Mouse (Mus musculus) inflammation-experienced regulatory T-cells (primary cell): ENCODE data around the gene Ggt5. TPM values are rescaled to one million over a fixed set of nuclear protein-coding genes. Genes with fewer than 3 reads are reported as not detected.

ENCODE experiments used
- polyA plus RNA-seq, 2 experiments: library from polyadenylated mRNA; unstranded; fragments of 100-300 nt; shearing (Covaris generic); gene quantifications; one replicate each; pipeline ENCODE4 v1.2.1; 2017

Ggt5 gene
- polyA plus RNA-seq, result 10 to 100 TPM in 1 of 2 experiments, under 1 TPM in 1; 0.37 to 14.6 TPM

GRCm38 (mm10) chr10:75589129-75589528 lies at the start of gene Ggt5:
Gene Ggt5, plus strand, starts transcription at chr10:75589340.

GRCm38 (mm10) chr10:75559676-75560548 lies 29.2 kb upstream of the Ggt5 start, which contains the start of gene Lrrc75b:
Gene Lrrc75b, minus strand, starts transcription at chr10:75560330.

GRCm38 (mm10) chr10:75561071-75561654 lies 28.0 kb upstream of the Ggt5 start, which contains the start of gene Ggt1:
Gene Ggt1, plus strand, starts transcription at chr10:75561604.

GRCm38 (mm10) chr10:75643741-75644343 lies 54.7 kb downstream of the Ggt5 start, which contains the start of gene Susd2:
Gene Susd2, minus strand, starts transcription at chr10:75644008.

Other genes starting within 250 kb of the Ggt5 start
- 1 to 10 TPM in 1 of 2 experiments, under 1 TPM in 1; 0.66 to 2.0 TPM for gene Upb1, start 188.2 kb upstream of the Ggt5 start, polyA plus RNA-seq
- gene Snrpd3, start 71.8 kb upstream of the Ggt5 start, polyA plus RNA-seq, result 100 to 1,000 TPM; 165 to 237 TPM
- gene Gucd1, start 71.4 kb upstream of the Ggt5 start, polyA plus RNA-seq, result 10 to 100 TPM; 29.1 to 45.2 TPM
- gene Lrrc75b, start 29.0 kb upstream of the Ggt5 start, polyA plus RNA-seq, result 1 to 10 TPM in 1 of 2 experiments, under 1 TPM in 1; 0.80 to 9.4 TPM
- 10 to 100 TPM in 1 of 2 experiments, 1 to 10 TPM in 1; 1.1 to 17.4 TPM for gene Ggt1, start 27.7 kb upstream of the Ggt5 start, polyA plus RNA-seq
- gene Susd2, start 54.7 kb downstream of the Ggt5 start, polyA plus RNA-seq, result 10 to 100 TPM; 30.9 to 31.3 TPM
- 10 to 100 TPM; 47.2 to 65.3 TPM for gene Cabin1, start 175.0 kb downstream of the Ggt5 start, polyA plus RNA-seq
- gene Ddt, start 184.1 kb downstream of the Ggt5 start, polyA plus RNA-seq, result 10 to 100 TPM; 42.9 to 61.3 TPM
- not detected for gene Gm20441, start 191.6 kb downstream of the Ggt5 start, polyA plus RNA-seq
- gene Gstt3, start 192.1 kb downstream of the Ggt5 start, polyA plus RNA-seq, result 10 to 100 TPM; 10.3 to 11.1 TPM
- gene Gstt1, start 209.2 kb downstream of the Ggt5 start, polyA plus RNA-seq, result 1 to 10 TPM in 1 of 2 experiments, under 1 TPM in 1; 0.55 to 1.1 TPM
- gene Gstt4, start 233.2 kb downstream of the Ggt5 start, polyA plus RNA-seq, result not detected
- 10 to 100 TPM; 43.6 to 48.6 TPM for gene Gstt2, start 248.1 kb downstream of the Ggt5 start, polyA plus RNA-seq